In genomic region chr2:18071947-18072346, GRCm38 (mm10) we compare ENCODE assay signal across 17 mouse cellular contexts. TPM values are rescaled to one million over a fixed set of nuclear protein-coding genes. Genes with fewer than 3 reads are reported as not detected.
"Had no signal": no experiment of that assay in that cellular context is flagged by ENCODE, and none has a peak within 500 bp of the region (broad histone marks: within the 10 kb centered on the region; RNA-seq: fewer than 3 reads in every experiment).

No protein-coding gene starts in this region.

- H3K27me3 ChIP-seq: lung, embryonic 15.5 days; megakaryocyte, embryonic 14.5 days; midbrain, embryonic 13.5 days; midbrain, embryonic 15.5 days; neural tube, embryonic 12.5 days; stomach, embryonic 15.5 days had no signal

- ATAC-seq: lung, postnatal 0 days; midbrain, embryonic 13.5 days; midbrain, embryonic 15.5 days had no signal

- H3K9ac ChIP-seq: lung, embryonic 15.5 days; midbrain, embryonic 13.5 days; midbrain, embryonic 15.5 days; neural tube, embryonic 12.5 days; stomach, embryonic 15.5 days had no signal

- DNase-seq: lung, adult 2 months; lung, postnatal 14 days; lung, postnatal 36 days; right cerebral cortex, postnatal 14 days; thymus, adult 2 months; thymus, postnatal 25 days; thymus, postnatal 4 days had no signal

- H3K4me3 ChIP-seq: lung, embryonic 15.5 days; megakaryocyte, embryonic 14.5 days; midbrain, embryonic 13.5 days; midbrain, embryonic 15.5 days; neural tube, embryonic 12.5 days; stomach, embryonic 15.5 days had no signal

- H3K4me1 ChIP-seq: lung, embryonic 15.5 days; midbrain, embryonic 13.5 days; midbrain, embryonic 15.5 days; neural tube, embryonic 12.5 days; stomach, embryonic 15.5 days had no signal

- H3K27ac ChIP-seq: lung, embryonic 15.5 days; macrophage; midbrain, embryonic 13.5 days; midbrain, embryonic 15.5 days; neural tube, embryonic 12.5 days; stomach, embryonic 15.5 days; stomach, postnatal 0 days had no signal

- H3K9me3 ChIP-seq: lung, embryonic 15.5 days; megakaryocyte, embryonic 14.5 days; midbrain, embryonic 13.5 days; midbrain, embryonic 15.5 days; neural tube, embryonic 12.5 days; stomach, embryonic 15.5 days had no signal

- H3K4me2 ChIP-seq: lung, embryonic 15.5 days; midbrain, embryonic 11.5 days; midbrain, embryonic 13.5 days; midbrain, embryonic 15.5 days; neural tube, embryonic 12.5 days; stomach, embryonic 15.5 days had no signal

RNA-seq across cellular contexts. Expression of gene Skida1, which starts 23.1 kb away (rescaled TPM):
- polyA plus RNA-seq: macrophage had no signal
